8 mouse cellular contexts compared by ENCODE assay signal in genomic region chr2:181521491-181521890, GRCm38 (mm10). TPM values are rescaled to one million over a fixed set of nuclear protein-coding genes. Genes with fewer than 3 reads are reported as not detected.
DNase-seq lines count a peak whose midpoint lies in the region; ATAC-seq and TF ChIP-seq lines count a peak whose summit lies in the region.

No protein-coding gene starts in this region.

- H3K9me3 ChIP-seq in heart, embryonic 14.5 days (ENCODE audit: control insufficient read depth, low read length) = no peaks in the 10 kb centered on the region
- H3K9me3 ChIP-seq in hindbrain, embryonic 13.5 days = no peaks in the 10 kb centered on the region
- H3K9me3 ChIP-seq in midbrain, embryonic 10.5 days (replicated peaks) = no peaks in the 10 kb centered on the region

- peak overlapping the region; percentile 94 for H3K9ac ChIP-seq in heart, embryonic 14.5 days (ENCODE audit: low read length)
- H3K9ac ChIP-seq in hindbrain, embryonic 13.5 days = peak overlapping the region; percentile 88

- TF ChIP-seq POLR2A in bone marrow, adult 2 months (IDR thresholded peaks at IDR 0.05; ENCODE audit: borderline replicate concordance, control insufficient read depth, low read depth, low read length) = no peak

- peak overlapping the region; percentile 94 for H3K4me3 ChIP-seq in heart, embryonic 14.5 days (ENCODE audit: control insufficient read depth in 1 of 2, insufficient read depth in 1 of 2, low read depth in 1 of 2, low read length in 2 of 2)
- peak overlapping the region; percentile 77 for H3K4me3 ChIP-seq in bone marrow, adult 2 months (replicated peaks; ENCODE audit: control insufficient read depth, low read depth, low read length)
- peak overlapping the region; percentile 70 for H3K4me3 ChIP-seq in hindbrain, embryonic 13.5 days
- peak overlapping the region; percentile 98 for H3K4me3 ChIP-seq in midbrain, embryonic 10.5 days

- intact Hi-C loops in heart, postnatal 10 days (cut with DNase I) = loop anchor here (2.0 kb wide), 3 partner anchors 49 to 63 kb away; partner anchors contain the start of gene Zbtb46

- WGBS in heart, embryonic 14.5 days = 29% methylated on average over 10 of the region's 10 CpGs
- 40% methylated on average over 10 of the region's 10 CpGs for WGBS in bone marrow, adult 2 months
- WGBS in hindbrain, embryonic 13.5 days = 64% methylated on average over 10 of the region's 10 CpGs
- 70% methylated on average over 10 of the region's 10 CpGs for WGBS in midbrain, embryonic 10.5 days

- no peak for TF ChIP-seq CTCF in bone marrow, adult 2 months (IDR thresholded peaks at IDR 0.05; ENCODE audit: control insufficient read depth, insufficient read depth, low read length)

- no peak for DNase-seq in heart, postnatal 10 days
- DNase-seq in midbrain, embryonic 10.5 days (ENCODE audit: low spot score) = no peak
- DNase-seq in T-cell, adult 2 months (ENCODE audit: low spot score) = no peak
- DNase-seq in right cerebral cortex, postnatal 36 days (ENCODE audit: low spot score in 2 of 2) = no peak
- DNase-seq in adrenal gland, postnatal 36 days = no peak

- no peaks in the 10 kb centered on the region for H3K27me3 ChIP-seq in heart, embryonic 14.5 days (ENCODE audit: control insufficient read depth, insufficient read depth, low read length)
- H3K27me3 ChIP-seq in hindbrain, embryonic 13.5 days = no peaks in the 10 kb centered on the region
- no peaks in the 10 kb centered on the region for H3K27me3 ChIP-seq in midbrain, embryonic 10.5 days (ENCODE audit: low read depth, poor library complexity, severe bottlenecking)

- H3K27ac ChIP-seq in heart, embryonic 14.5 days (replicated peaks in 1 of 2; ENCODE audit: control insufficient read depth in 1 of 2, insufficient read depth in 1 of 2, low read depth in 2 of 2, low read length in 2 of 2) = no peak overlapping the region
- no peak overlapping the region for H3K27ac ChIP-seq in bone marrow, adult 2 months (ENCODE audit: control insufficient read depth, insufficient read depth, low read depth, low read length, poor library complexity)
- H3K27ac ChIP-seq in hindbrain, embryonic 13.5 days = no peak overlapping the region
- 0 out of 2 replicates have a peak overlapping the region, but pooled peaks have one; percentile 97 for H3K27ac ChIP-seq in midbrain, embryonic 10.5 days (replicated peaks)

- H3K4me2 ChIP-seq in heart, embryonic 14.5 days (ENCODE audit: low read length) = peak overlapping the region; percentile 75
- H3K4me2 ChIP-seq in hindbrain, embryonic 13.5 days = peak overlapping the region; percentile 81

- no peak for ATAC-seq in heart, embryonic 14.5 days (ENCODE audit: insufficient number of reproducible peaks, insufficient read depth, low FRiP score, low read depth)
- no peak for ATAC-seq in hindbrain, embryonic 13.5 days (ENCODE audit: low FRiP score)

- H3K4me1 ChIP-seq in heart, embryonic 14.5 days (ENCODE audit: control insufficient read depth in 2 of 2, insufficient read depth in 2 of 2, low read length in 2 of 2) = peaks cover 3 to 22% of the 10 kb centered on the region in 2 experiments
- H3K4me1 ChIP-seq in bone marrow, adult 2 months (ENCODE audit: control insufficient read depth, insufficient read depth, low read length) = peaks cover 2% of the 10 kb centered on the region; the same call in 1 of the 2 replicates
- peaks cover 41% of the 10 kb centered on the region for H3K4me1 ChIP-seq in hindbrain, embryonic 13.5 days (replicated peaks)
- H3K4me1 ChIP-seq in midbrain, embryonic 10.5 days = peaks cover 28% of the 10 kb centered on the region

- peaks cover 16% of the 10 kb centered on the region for H3K36me3 ChIP-seq in heart, embryonic 14.5 days (ENCODE audit: control insufficient read depth, insufficient read depth, low read length)
- H3K36me3 ChIP-seq in hindbrain, embryonic 13.5 days = peaks cover 13% of the 10 kb centered on the region
- peaks cover 36% of the 10 kb centered on the region for H3K36me3 ChIP-seq in midbrain, embryonic 10.5 days

RNA-seq across cellular contexts. Expression of gene Dnajc5, which starts 1.2 kb away (rescaled TPM):
- 69.8 and 81.3 TPM in 2 replicates for polyA plus RNA-seq in heart, embryonic 14.5 days (2014; fragmentation: Nextera tagmentation; extraction: Ambion mirVana)
- 100 to 1,000 TPM in 1 of 2 experiments, 10 to 100 TPM in 1; 96.7 to 104 TPM for total RNA-seq in heart, postnatal 10 days (2021)
- polyA plus RNA-seq in bone marrow, adult 2 months (2011; ENCODE audit: insufficient read depth, insufficient read length, low replicate concordance, missing spikeins) = 24.4 and 43.8 TPM in 2 replicates
- polyA plus RNA-seq in hindbrain, embryonic 13.5 days (2015; fragmentation: Nextera tagmentation; extraction: Ambion mirVana) = 206 and 217 TPM in 2 replicates
- 95.6 and 110 TPM in 2 replicates for polyA plus RNA-seq in midbrain, embryonic 10.5 days (2016; fragmentation: Nextera tagmentation; extraction: Ambion mirVana)
- total RNA-seq in adrenal gland, postnatal 36 days (2021) = 10 to 100 TPM; 92.9 to 93.7 TPM

RNA-seq across cellular contexts. Expression of gene Tpd52l2, which starts 24.5 kb away (rescaled TPM):
- 128 and 139 TPM in 2 replicates for polyA plus RNA-seq in heart, embryonic 14.5 days (2014; fragmentation: Nextera tagmentation; extraction: Ambion mirVana)
- total RNA-seq in heart, postnatal 10 days (2021) = 10 to 100 TPM; 69.9 to 74.9 TPM
- 27.0 and 32.9 TPM in 2 replicates for polyA plus RNA-seq in bone marrow, adult 2 months (2011; ENCODE audit: insufficient read depth, insufficient read length, low replicate concordance, missing spikeins)
- 116 and 121 TPM in 2 replicates for polyA plus RNA-seq in hindbrain, embryonic 13.5 days (2015; fragmentation: Nextera tagmentation; extraction: Ambion mirVana)
- polyA plus RNA-seq in midbrain, embryonic 10.5 days (2016; fragmentation: Nextera tagmentation; extraction: Ambion mirVana) = 164 and 167 TPM in 2 replicates
- total RNA-seq in adrenal gland, postnatal 36 days (2021) = 100 to 1,000 TPM; 104 to 114 TPM

RNA-seq across cellular contexts. Expression of gene Abhd16b, which starts 28.5 kb away (rescaled TPM):
- 0.18 and 0.19 TPM in 2 replicates for polyA plus RNA-seq in heart, embryonic 14.5 days (2014; fragmentation: Nextera tagmentation; extraction: Ambion mirVana)
- not detected for total RNA-seq in heart, postnatal 10 days (2021)
- not detected in 2 replicates for polyA plus RNA-seq in bone marrow, adult 2 months (2011; ENCODE audit: insufficient read depth, insufficient read length, low replicate concordance, missing spikeins)
- 0.10 TPM in 1 of 2 replicates, not detected in the other for polyA plus RNA-seq in hindbrain, embryonic 13.5 days (2015; fragmentation: Nextera tagmentation; extraction: Ambion mirVana)
- polyA plus RNA-seq in midbrain, embryonic 10.5 days (2016; fragmentation: Nextera tagmentation; extraction: Ambion mirVana) = 0.07 TPM in 1 of 2 replicates, not detected in the other
- total RNA-seq in adrenal gland, postnatal 36 days (2021) = not detected
